Comparison of ENCODE assay signal across 14 mouse cellular contexts in genomic region chr5:120624427-120624826, GRCm38 (mm10). TPM values are rescaled to one million over a fixed set of nuclear protein-coding genes. Genes with fewer than 3 reads are reported as not detected.
A peak's percentile ranks its signal among the peaks of the same experiment; 100 is the strongest.
DNase-seq lines count a peak whose midpoint lies in the region.
"Had no signal": no experiment of that assay in that cellular context is flagged by ENCODE, and none has a peak within 500 bp of the region (broad histone marks: within the 10 kb centered on the region; RNA-seq: fewer than 3 reads in every experiment).

No protein-coding gene starts in this region.

- intact Hi-C loops in left cerebral cortex, postnatal 4 days (cut with DNase I) = loop anchor here (5.0 to 10.0 kb wide), 2 partner anchors 53 to 120 kb away; partner anchors contain the start of gene Oas2
- intact Hi-C loops in left cerebral cortex, postnatal 14 days (cut with DNase I) = no loop called here

- DNase-seq in cerebellum, postnatal 10 days = peak; percentile 72 to 80
- DNase-seq in cerebellum, postnatal 4 days (ENCODE audit: low spot score in 2 of 2) = no peak
- DNase-seq in cerebellum, postnatal 25 days = peak; percentile 48 to 59
- DNase-seq in cerebellum, adult 11-12 months = no peak
- DNase-seq in left cerebral cortex, postnatal 4 days = peak; percentile 66
- DNase-seq in left cerebral cortex, postnatal 14 days (ENCODE audit: low spot score in 2 of 2) = no peak
- DNase-seq: adrenal gland, adult 2 months; adrenal gland, postnatal 10 days; adrenal gland, postnatal 25 days; cerebellum, adult 8-10 months; embryo, embryonic 11 days had no signal

RNA-seq across cellular contexts. Expression of gene Cfap73, which starts 9.6 kb away (rescaled TPM):
- total RNA-seq in left cerebral cortex, postnatal 4 days (2021) = under 1 TPM in 1 of 2 experiments, not detected in 1; 0.40 TPM
- total RNA-seq in left cerebral cortex, postnatal 14 days (2021) = not detected
- total RNA-seq: common myeloid progenitor, adult 5-6 weeks; ES-E14; MEL had no signal

RNA-seq across cellular contexts. Expression of gene Ddx54, which starts 11.9 kb away (rescaled TPM):
- 10 to 100 TPM; 52.0 to 55.4 TPM for total RNA-seq in left cerebral cortex, postnatal 4 days (2021)
- total RNA-seq in left cerebral cortex, postnatal 14 days (2021) = 10 to 100 TPM; 44.5 to 48.0 TPM

RNA-seq across cellular contexts. Expression of gene Rita1, which starts 12.0 kb away (rescaled TPM):
- total RNA-seq in left cerebral cortex, postnatal 4 days (2021) = 10 to 100 TPM; 22.7 to 26.0 TPM
- 10 to 100 TPM; 31.5 to 32.4 TPM for total RNA-seq in left cerebral cortex, postnatal 14 days (2021)

RNA-seq across cellular contexts. Expression of gene Rasal1, which starts 24.2 kb away (rescaled TPM):
- total RNA-seq in left cerebral cortex, postnatal 4 days (2021) = 10 to 100 TPM; 42.2 to 54.6 TPM
- total RNA-seq in left cerebral cortex, postnatal 14 days (2021) = 100 to 1,000 TPM in 1 of 2 experiments, 10 to 100 TPM in 1; 94.2 to 107 TPM

RNA-seq across cellular contexts. Expression of gene Iqcd, which starts 35.6 kb away (rescaled TPM):
- under 1 TPM; 0.58 to 0.64 TPM for total RNA-seq in left cerebral cortex, postnatal 4 days (2021)
- total RNA-seq in left cerebral cortex, postnatal 14 days (2021) = under 1 TPM; 0.22 to 0.59 TPM
- total RNA-seq: ES-E14 had no signal

Comparison
In these comparisons a context has a peak if more than half of its experiments do, and no peak if none do; other contexts are left out.
1. DNase-seq: peak in cerebellum, postnatal 10 days (2 of 2), cerebellum, postnatal 25 days (2 of 2) and left cerebral cortex, postnatal 4 days (single experiment); none in cerebellum, postnatal 4 days (0 of 2), cerebellum, adult 11-12 months (single experiment) and left cerebral cortex, postnatal 14 days (0 of 2).